Mouse (Mus musculus) adrenal gland, adult 18-20 months (tissue): ENCODE measurements around the gene Pear1. TPM values are rescaled to one million over a fixed set of nuclear protein-coding genes. Genes with fewer than 3 reads are reported as not detected.

Experiments used
- DNase-seq, 2 experiments: peaks; one replicate each; pipeline ENCODE4 v3.0.0; 2021 to 2022; ENCODE audit warnings: low spot score in 2 of 2
- total RNA-seq, 2 experiments: library from RNA; stranded (reverse); gene quantifications; 1 replicate in 1 of 2; 2 replicates in 1 of 2; pipeline ENCODE4 v1.2.3; 2021

Pear1 gene
- total RNA-seq, 2 experiments from 2014 or later: 20.0 to 20.8 TPM

- no peak for DNase-seq
These were observed 89.9 kb downstream of the Pear1 start for GRCm38 (mm10) chr3:87733984-87734761.

DNA sequence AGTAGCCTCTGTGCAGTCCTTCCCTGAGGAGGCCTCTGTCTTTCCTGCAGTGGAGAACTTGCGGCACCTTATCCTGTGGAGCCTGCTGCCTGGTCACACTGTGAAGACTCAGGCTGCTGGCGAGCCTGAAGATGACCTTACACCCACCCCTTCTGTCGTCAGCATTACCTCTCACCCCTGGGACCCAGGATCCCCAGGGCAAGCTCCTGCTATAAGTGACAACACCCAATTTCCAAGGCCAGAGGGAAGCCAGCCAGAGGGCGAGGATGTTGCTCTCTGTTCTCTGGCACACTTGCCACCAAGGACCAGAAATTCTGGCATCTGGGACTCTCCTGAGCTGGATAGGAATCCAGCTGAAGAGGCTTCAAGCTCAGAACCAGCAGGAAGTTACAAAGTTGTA lies 91.0 kb downstream of the Pear1 start:
- no peak for DNase-seq

DNA sequence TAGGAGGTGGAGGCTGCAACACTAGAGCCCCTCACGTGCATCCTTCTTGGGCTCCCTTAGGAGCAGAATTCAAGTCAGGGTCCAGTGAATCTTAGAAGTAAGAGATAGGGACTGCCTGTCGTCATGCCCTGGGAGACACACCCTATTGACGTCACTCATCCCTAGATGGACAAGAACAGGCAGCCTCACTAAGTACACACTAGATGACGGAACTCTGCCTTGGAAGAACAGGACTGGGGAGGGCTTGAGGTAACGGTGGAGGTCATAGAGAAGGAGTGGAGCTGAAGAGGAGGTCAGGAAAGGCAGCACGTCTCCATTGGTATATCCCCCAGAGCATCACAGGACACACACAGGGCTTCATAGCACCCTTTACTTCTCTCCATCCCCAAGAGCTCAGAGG lies 95.4 kb downstream of the Pear1 start:
- peak in 1 of 2 experiments; percentile 6 for DNase-seq

- DNase-seq: peak in 1 of 2 experiments; percentile 7
These were observed 97.9 kb downstream of the Pear1 start for GRCm38 (mm10) chr3:87726191-87726590.

GRCm38 (mm10) chr3:87725396-87726160 lies 98.5 kb downstream of the Pear1 start:
- peak in 1 of 2 experiments; percentile 15 for DNase-seq

DNA sequence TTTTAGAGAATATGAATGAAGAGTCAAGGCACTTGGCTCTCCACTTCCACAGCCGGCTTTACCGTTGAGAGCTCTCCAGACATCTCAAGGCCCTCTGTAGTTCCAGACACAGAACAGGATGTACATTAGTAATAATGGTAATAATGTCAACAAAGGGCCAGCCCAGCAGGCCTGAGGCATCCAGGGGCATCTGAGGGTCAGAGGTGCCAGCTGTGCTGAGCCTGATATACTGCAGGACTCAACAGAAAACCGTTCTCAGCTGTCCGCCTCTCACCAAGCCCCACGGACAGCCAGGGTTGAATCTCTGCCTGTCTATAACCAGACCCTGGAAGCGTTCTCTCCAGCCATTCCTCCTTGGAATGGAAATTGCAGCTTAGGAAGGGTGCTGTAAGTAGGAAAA lies 99.5 kb downstream of the Pear1 start:
- peak in 1 of 2 experiments; percentile 17 for DNase-seq

GRCm38 (mm10) chr3:87718525-87718924 lies 105.6 kb downstream of the Pear1 start:
- DNase-seq: no peak

Other genes starting within 250 kb of the Pear1 start
- gene Arhgef11, start 206.7 kb downstream of the Pear1 start, total RNA-seq: 10 to 100 TPM; 29.7 to 35.8 TPM
- under 1 TPM; 0.38 to 0.63 TPM for gene Lrrc71, start 75.7 kb downstream of the Pear1 start, total RNA-seq
- gene Ntrk1, start 29.1 kb downstream of the Pear1 start, total RNA-seq: 10 to 100 TPM in 1 of 2 experiments, 1 to 10 TPM in 1; 7.1 to 12.5 TPM
- 1 to 10 TPM in 1 of 2 experiments, under 1 TPM in 1; 0.76 to 1.2 TPM for gene Insrr, start 27.4 kb downstream of the Pear1 start, total RNA-seq
- under 1 TPM; 0.33 to 0.80 TPM for gene Sh2d2a, start 22.4 kb upstream of the Pear1 start, total RNA-seq
- gene Prcc, start 61.3 kb upstream of the Pear1 start, total RNA-seq: 10 to 100 TPM; 48.6 to 51.3 TPM
- gene Hdgf, start 82.0 kb upstream of the Pear1 start, total RNA-seq: 100 to 1,000 TPM; 176 to 184 TPM
- gene Mrpl24, start 95.2 kb upstream of the Pear1 start, total RNA-seq: 100 to 1,000 TPM; 111 to 121 TPM
- gene Isg20l2, start 106.0 kb upstream of the Pear1 start, total RNA-seq: 10 to 100 TPM; 19.4 to 20.6 TPM
- gene Rrnad1, start 106.4 kb upstream of the Pear1 start, total RNA-seq: 10 to 100 TPM; 14.7 to 21.9 TPM
- under 1 TPM in 1 of 2 experiments, not detected in 1; 0.33 TPM for gene Crabp2, start 124.4 kb upstream of the Pear1 start, total RNA-seq
- 10 to 100 TPM in 1 of 2 experiments, 1 to 10 TPM in 1; 5.9 to 19.4 TPM for gene Nes, start 146.8 kb upstream of the Pear1 start, total RNA-seq
- gene Bcan, start 175.9 kb upstream of the Pear1 start, total RNA-seq: 10 to 100 TPM; 62.7 to 74.9 TPM
- gene Hapln2, start 203.3 kb upstream of the Pear1 start, total RNA-seq: not detected
- 10 to 100 TPM; 15.9 to 18.9 TPM for gene Gpatch4, start 218.8 kb upstream of the Pear1 start, total RNA-seq
- 100 to 1,000 TPM; 155 to 159 TPM for gene Naxe, start 234.2 kb upstream of the Pear1 start, total RNA-seq